Mouse (Mus musculus) MEL (cell line): ENCODE results near the gene Ssb. TPM values are rescaled to one million over a fixed set of nuclear protein-coding genes. Genes with fewer than 3 reads are reported as not detected.
A peak's percentile ranks its signal among the peaks of the same experiment; 100 is the strongest.

ENCODE experiments used
- DNase-seq: peaks from one replicate; pipeline ENCODE4 v3.0.0; 2011; ENCODE audit warnings: low read depth, low spot score
- H3K27ac ChIP-seq: 2 replicates; pipeline ENCODE4 v1.5.1; 2012; ENCODE audit warnings: low read depth, mild to moderate bottlenecking, control low read depth, low read length, moderate library complexity; ENCODE audit not compliant: control insufficient read depth
- H3K27me3 ChIP-seq, 2 experiments: fragments of 150-350 bp in 1 of 2; sonication (generic) in 1 of 2; 2 replicates each; pipeline ENCODE4 v1.6.1; 2012; ENCODE audit warnings: low read length in 2 of 2, mild to moderate bottlenecking in 2 of 2, improper control_type of control experiment in 1 of 2, moderate library complexity in 1 of 2; ENCODE audit not compliant: insufficient read depth in 2 of 2, control insufficient read depth in 1 of 2
- H3K36me3 ChIP-seq, 2 experiments: 2 replicates each; pipeline ENCODE4 v1.6.1; 2012 to 2014; ENCODE audit warnings: low read length in 2 of 2, improper control_type of control experiment in 1 of 2, inconsistent platforms in 1 of 2, mild to moderate bottlenecking in 1 of 2; ENCODE audit not compliant: insufficient read depth in 2 of 2, control insufficient read depth in 1 of 2
- H3K4me1 ChIP-seq, 2 experiments: fragments of 150-350 bp in 1 of 2; sonication (generic) in 1 of 2; 2 replicates each; pipeline ENCODE4 v1.6.1; 2012; ENCODE audit warnings: low read length in 2 of 2, improper control_type of control experiment in 1 of 2, mild to moderate bottlenecking in 1 of 2; ENCODE audit not compliant: insufficient read depth in 2 of 2, control insufficient read depth in 1 of 2
- H3K4me3 ChIP-seq, 2 experiments: fragments of 150-350 bp in 1 of 2; sonication (generic) in 1 of 2; 2 replicates each; pipeline ENCODE4 v1.5.1; 2012; ENCODE audit warnings: low read depth in 2 of 2, low read length in 2 of 2, mild to moderate bottlenecking in 2 of 2, moderate library complexity in 2 of 2, control low read depth in 1 of 2, improper control_type of control experiment in 1 of 2; ENCODE audit not compliant: control insufficient read depth in 1 of 2, insufficient read depth in 1 of 2
- H3K79me2 ChIP-seq: 2 replicates; pipeline ENCODE4 v1.6.1; 2012; ENCODE audit warnings: mild to moderate bottlenecking, low read length, moderate library complexity; ENCODE audit not compliant: control insufficient read depth, poor library complexity, insufficient read depth
- H3K9ac ChIP-seq: 2 replicates; pipeline ENCODE4 v1.6.1; 2012; ENCODE audit warnings: low read depth, mild to moderate bottlenecking, control low read depth, low read length, moderate library complexity; ENCODE audit not compliant: control insufficient read depth, poor library complexity, severe bottlenecking
- H3K9me3 ChIP-seq: fragments of 150-350 bp; sonication (generic); replicated peaks from 2 replicates; pipeline ENCODE4 v1.6.1; 2012; ENCODE audit warnings: mild to moderate bottlenecking, low read length, improper control_type of control experiment, moderate library complexity; ENCODE audit not compliant: insufficient read depth
- BHLHE40 ChIP-seq: IDR thresholded peaks from 2 replicates; pipeline ENCODE4 v1.6.1; 2012; ENCODE audit warnings: low read depth, mild to moderate bottlenecking, inconsistent platforms, low read length, improper control_type of control experiment, borderline replicate concordance
- CHD1 ChIP-seq: IDR thresholded peaks from 2 replicates; pipeline ENCODE4 v1.6.1; 2012; ENCODE audit warnings: low read depth, mild to moderate bottlenecking, inconsistent platforms, low read length, improper control_type of control experiment
- GABPA ChIP-seq: IDR thresholded peaks from 2 replicates; pipeline ENCODE4 v1.6.1; 2012; ENCODE audit warnings: low read depth, mild to moderate bottlenecking, inconsistent platforms, low read length, improper control_type of control experiment, moderate library complexity
- GATA1 ChIP-seq: IDR thresholded peaks from 2 replicates; pipeline ENCODE4 v1.6.1; 2011; ENCODE audit warnings: low read depth, low read length, improper control_type of control experiment
- JUND ChIP-seq: IDR thresholded peaks from 2 replicates; pipeline ENCODE4 v1.6.1; 2011; ENCODE audit warnings: low read depth, mild to moderate bottlenecking, improper control_type of control experiment, low read length
- KAT2A ChIP-seq: conservative IDR thresholded peaks from 2 replicates; pipeline ENCODE4 v1.6.1; 2012; ENCODE audit warnings: low read depth, low read length, improper control_type of control experiment, inconsistent platforms
- MEF2A ChIP-seq: IDR thresholded peaks from 2 replicates; pipeline ENCODE4 v1.6.1; 2014; ENCODE audit warnings: low read depth, mild to moderate bottlenecking, inconsistent platforms, low read length, improper control_type of control experiment; ENCODE audit not compliant: poor library complexity, insufficient replicate concordance, severe bottlenecking; ENCODE audit errors: extremely low read depth
- MYB ChIP-seq: IDR thresholded peaks from 2 replicates; pipeline ENCODE4 v1.6.1; 2011; ENCODE audit warnings: mild to moderate bottlenecking, low read depth, low read length, improper control_type of control experiment
- NELFE ChIP-seq: IDR thresholded peaks from 2 replicates; pipeline ENCODE4 v1.6.1; 2011; ENCODE audit warnings: low read depth, low read length, improper control_type of control experiment
- RAD21 ChIP-seq: IDR thresholded peaks from 2 replicates; pipeline ENCODE4 v1.6.1; 2011; ENCODE audit warnings: mild to moderate bottlenecking, low read depth, low read length, improper control_type of control experiment
- SIN3A ChIP-seq: IDR thresholded peaks from 2 replicates; pipeline ENCODE4 v1.6.1; 2012; ENCODE audit warnings: low read length, improper control_type of control experiment, inconsistent platforms
- TBP ChIP-seq: IDR thresholded peaks from 2 replicates; pipeline ENCODE4 v1.8.0; 2011; ENCODE audit warnings: low read depth, low read length, improper control_type of control experiment
- UBTF ChIP-seq: IDR thresholded peaks from 2 replicates; pipeline ENCODE4 v1.6.1; 2012; ENCODE audit warnings: low read depth, mild to moderate bottlenecking, inconsistent platforms, low read length, improper control_type of control experiment, moderate library complexity, borderline replicate concordance; ENCODE audit not compliant: insufficient read depth
- USF1 ChIP-seq: IDR thresholded peaks from 2 replicates; pipeline ENCODE4 v1.6.1; 2014; ENCODE audit warnings: low read depth, mild to moderate bottlenecking, inconsistent platforms, low read length, improper control_type of control experiment, moderate library complexity
- USF2 ChIP-seq, 2 experiments: IDR thresholded peaks; 2 replicates each; pipeline ENCODE4 v1.6.1; 2011 to 2012; ENCODE audit warnings: improper control_type of control experiment in 2 of 2, low read length in 2 of 2, borderline replicate concordance in 1 of 2, inconsistent platforms in 1 of 2, low read depth in 1 of 2, mild to moderate bottlenecking in 1 of 2; ENCODE audit not compliant: insufficient read depth in 1 of 2
- ZKSCAN1 ChIP-seq: IDR thresholded peaks from 2 replicates; pipeline ENCODE4 v1.6.1; 2012; ENCODE audit warnings: low read depth, mild to moderate bottlenecking, inconsistent platforms, low read length, improper control_type of control experiment, moderate library complexity
- polyA plus RNA-seq, 2 experiments: library from polyadenylated mRNA; stranded (reverse) in 1 of 2; unstranded in 1 of 2; fragments of >175 nt in 1 of 2; fragments of >200 nt in 1 of 2; gene quantifications; 2 replicates each; pipeline versions ENCODE4 v1.2.1 to v1.2.4; 2012; ENCODE audit warnings: low replicate concordance in 2 of 2, low read depth in 1 of 2; ENCODE audit not compliant: insufficient read length in 2 of 2, insufficient read depth in 1 of 2, missing spikeins in 1 of 2
- total RNA-seq: library from RNA; depleted of rRNA; stranded (reverse); fragments of 300-350 nt; gene quantifications from 2 replicates; pipeline ENCODE4 v1.2.3, GENCODE M21; 2012

Gene Ssb
- total and polyA plus RNA-seq, 3 experiments: 219 to 1,377 (median 357) TPM

DNA sequence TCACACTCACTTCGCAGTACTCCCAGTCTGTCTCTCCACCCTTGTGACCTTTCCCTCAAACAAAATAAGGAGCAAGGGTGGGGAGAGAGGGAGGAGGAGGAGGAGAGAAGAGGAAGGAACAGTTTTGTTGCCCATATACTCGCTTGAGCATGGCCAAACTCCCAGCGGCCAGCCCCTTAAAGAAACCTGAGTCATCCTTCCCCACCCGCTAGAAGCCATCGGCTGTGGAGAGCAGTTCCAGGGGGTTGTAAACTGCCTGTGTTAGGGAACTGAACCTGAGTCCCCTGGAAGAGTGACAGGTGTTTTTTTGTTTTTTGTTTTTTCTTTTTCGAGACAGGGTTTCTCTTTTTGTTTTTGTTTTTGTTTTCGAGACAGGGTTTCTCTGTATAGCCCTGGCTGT lies 29.5 kb downstream of the Ssb start:
- peaks cover 3 to 4% of the 10 kb centered on the region in 2 experiments for H3K4me1 ChIP-seq
- DNase-seq: no peak
- H3K9me3 ChIP-seq: no peaks in the 10 kb centered on the region
- H3K36me3 ChIP-seq: peaks cover 0 to 9% of the 10 kb centered on the region in 2 experiments; a peak in 2 of 4 replicates
- H3K27me3 ChIP-seq: no peaks in the 10 kb centered on the region; a peak in 1 of 4 replicates
- no peak overlapping the region for H3K27ac ChIP-seq
- TF ChIP-seq NELFE: no peak
- no peak for TF ChIP-seq GABPA
- TF ChIP-seq GATA1: no peak
- no peak for TF ChIP-seq USF1
- TF ChIP-seq JUND: no peak
- H3K9ac ChIP-seq: no peak overlapping the region
- H3K79me2 ChIP-seq: no peaks in the 10 kb centered on the region
- no peak overlapping the region for H3K4me3 ChIP-seq

DNA sequence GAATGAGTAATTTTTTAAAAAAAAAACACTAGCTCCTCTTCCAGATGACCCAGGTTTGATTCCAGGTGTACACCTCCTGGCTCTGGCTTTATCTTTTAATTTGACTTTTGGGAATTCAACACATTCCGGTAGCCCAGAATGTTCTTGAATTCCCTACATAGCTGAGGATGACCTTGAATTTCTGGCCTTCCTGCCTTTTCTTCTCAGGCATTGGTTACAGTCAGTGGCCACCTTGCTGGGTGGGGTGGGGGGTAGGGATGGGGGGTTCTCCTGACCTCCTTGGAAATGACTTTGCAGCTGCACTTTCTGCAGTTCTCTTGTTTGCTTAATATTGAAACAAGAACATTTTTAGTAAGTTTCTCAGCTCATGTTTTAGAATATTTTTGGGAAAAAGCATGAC lies 31.8 kb downstream of the Ssb start:
- DNase-seq: no peak
- peaks cover 9% of the 10 kb centered on the region for H3K79me2 ChIP-seq
- peaks cover 5 to 6% of the 10 kb centered on the region in 2 experiments for H3K4me1 ChIP-seq
- H3K9me3 ChIP-seq: no peaks in the 10 kb centered on the region
- peaks cover 0 to 11% of the 10 kb centered on the region in 2 experiments; a peak in 2 of 4 replicates for H3K36me3 ChIP-seq
- TF ChIP-seq MYB: no peak
- no peak for TF ChIP-seq TBP
- no peak for TF ChIP-seq USF2 (IDR thresholded peaks at IDR 0.05; ENCODE audit: borderline replicate concordance in 1 of 2, insufficient read depth in 1 of 2, low read depth in 1 of 2, low read length in 2 of 2)
- no peak for TF ChIP-seq UBTF
- TF ChIP-seq CHD1: no peak
- no peak for TF ChIP-seq ZKSCAN1
- no peak for TF ChIP-seq RAD21
- TF ChIP-seq BHLHE40: no peak
- TF ChIP-seq KAT2A: no peak
- no peak overlapping the region for H3K27ac ChIP-seq
- H3K4me3 ChIP-seq: no peak overlapping the region
- H3K9ac ChIP-seq: no peak overlapping the region
- no peaks in the 10 kb centered on the region; a peak in 1 of 4 replicates for H3K27me3 ChIP-seq

- Histone ChIP-seq H3K4me3 (no peak overlapping the region), H3K9ac (no peak overlapping the region), H3K27me3 (no peaks in the 10 kb centered on the region; a peak in 1 of 4 replicates), H3K36me3 (peaks cover 0 to 13% of the 10 kb centered on the region in 2 experiments; a peak in 2 of 4 replicates), H3K27ac (no peak overlapping the region)
- TF ChIP-seq SIN3A (no peak), TBP (0 out of 2 replicates have a peak, but pooled peaks have one; percentile 22), MEF2A (no peak), UBTF (no peak)
- TF ChIP-seq, all 39 proteins: peak for 1
- Histone ChIP-seq H3K79me2 (peaks cover 16% of the 10 kb centered on the region), H3K9me3 (no peaks in the 10 kb centered on the region), H3K4me1 (peaks cover 7 to 8% of the 10 kb centered on the region in 2 experiments)
- no peak for DNase-seq
Measured at GRCm38 (mm10) chr2:69893891-69894290, 32.5 kb downstream of the Ssb start.
